ENCODE assay signal across 8 mouse cellular contexts in genomic region chr7:49119794-49120487, GRCm38 (mm10).
DNase-seq lines count a peak whose midpoint lies in the region; ATAC-seq and TF ChIP-seq lines count a peak whose summit lies in the region.

No protein-coding gene starts in this region.

- WGBS in embryonic facial prominence, embryonic 12.5 days, result 46% methylated on average over 20 of the region's 20 CpGs
- WGBS in hindbrain, postnatal 0 days, result 7% methylated on average over 20 of the region's 20 CpGs
- 11% methylated on average over 20 of the region's 20 CpGs for WGBS in neural tube, embryonic 13.5 days

- no peak for TF ChIP-seq CTCF in hindbrain, postnatal 0 days (IDR thresholded peaks at IDR 0.05; ENCODE audit: low read depth)

- intact Hi-C loops in left cerebral cortex, postnatal 4 days (cut with DNase I), result loop anchor here (2.0 to 5.0 kb wide), 2 partner anchors 225 to 368 kb away; no protein-coding TSS in a partner anchor
- intact Hi-C loops in left cerebral cortex, postnatal 14 days (cut with DNase I), result loop anchor here (5.0 kb wide), 2 partner anchors 298 to 313 kb away; no protein-coding TSS in a partner anchor

- H3K27ac ChIP-seq in embryonic facial prominence, embryonic 12.5 days, result no peak overlapping the region
- H3K27ac ChIP-seq in hindbrain, postnatal 0 days, result peak overlapping the region; percentile 74
- H3K27ac ChIP-seq in neural tube, embryonic 13.5 days (replicated peaks), result peak overlapping the region; percentile 86

- H3K36me3 ChIP-seq in embryonic facial prominence, embryonic 12.5 days, result no peaks in the 10 kb centered on the region
- H3K36me3 ChIP-seq in hindbrain, postnatal 0 days (ENCODE audit: insufficient read depth, low read length), result no peaks in the 10 kb centered on the region
- H3K36me3 ChIP-seq in neural tube, embryonic 13.5 days, result no peaks in the 10 kb centered on the region

- peak overlapping the region; percentile 15; the same call in 1 of the 2 replicates for H3K4me3 ChIP-seq in embryonic facial prominence, embryonic 12.5 days
- peak overlapping the region; percentile 23 for H3K4me3 ChIP-seq in hindbrain, postnatal 0 days (ENCODE audit: low read length)
- peak overlapping the region; percentile 32 for H3K4me3 ChIP-seq in neural tube, embryonic 13.5 days

- peak overlapping the region; percentile 38 for H3K4me2 ChIP-seq in embryonic facial prominence, embryonic 12.5 days (replicated peaks)
- H3K4me2 ChIP-seq in hindbrain, postnatal 0 days (ENCODE audit: low read depth, low read length), result peak overlapping the region; percentile 65
- H3K4me2 ChIP-seq in neural tube, embryonic 13.5 days, result peak overlapping the region; percentile 60

- H3K9me3 ChIP-seq in embryonic facial prominence, embryonic 12.5 days, result no peaks in the 10 kb centered on the region
- no peaks in the 10 kb centered on the region for H3K9me3 ChIP-seq in hindbrain, postnatal 0 days (ENCODE audit: low read length)
- no peaks in the 10 kb centered on the region for H3K9me3 ChIP-seq in neural tube, embryonic 13.5 days

- no peak for ATAC-seq in embryonic facial prominence, embryonic 12.5 days (ENCODE audit: insufficient number of reproducible peaks, insufficient read depth, low FRiP score, low TSS enrichment)
- peak; percentile 83 for ATAC-seq in hindbrain, postnatal 0 days
- ATAC-seq in neural tube, embryonic 13.5 days (ENCODE audit: low read depth), result peak; percentile 75

- H3K4me1 ChIP-seq in embryonic facial prominence, embryonic 12.5 days, result peaks cover 6% of the 10 kb centered on the region
- peaks cover 17% of the 10 kb centered on the region for H3K4me1 ChIP-seq in hindbrain, postnatal 0 days (ENCODE audit: insufficient read depth, low read length)
- H3K4me1 ChIP-seq in neural tube, embryonic 13.5 days (replicated peaks), result peaks cover 30% of the 10 kb centered on the region

- H3K9ac ChIP-seq in embryonic facial prominence, embryonic 12.5 days, result no peak overlapping the region
- peak overlapping the region; percentile 10; the same call in 1 of the 2 replicates for H3K9ac ChIP-seq in hindbrain, postnatal 0 days (replicated peaks; ENCODE audit: low read length)
- peak overlapping the region; percentile 66 for H3K9ac ChIP-seq in neural tube, embryonic 13.5 days

- DNase-seq in left cerebral cortex, postnatal 4 days, result peak; percentile 51
- no peak for DNase-seq in left cerebral cortex, postnatal 14 days (ENCODE audit: low spot score in 2 of 2)
- DNase-seq in hindbrain, postnatal 0 days (ENCODE audit: low spot score), result peak; percentile 83
- DNase-seq in ovary, postnatal 10 days (ENCODE audit: low spot score), result no peak
- DNase-seq in adrenal gland, postnatal 36 days, result no peak
- DNase-seq in gastrocnemius, postnatal 4 days (ENCODE audit: low spot score in 2 of 2), result no peak

- peaks cover 23% of the 10 kb centered on the region for H3K27me3 ChIP-seq in embryonic facial prominence, embryonic 12.5 days
- H3K27me3 ChIP-seq in hindbrain, postnatal 0 days (ENCODE audit: insufficient read depth, low read length), result no peaks in the 10 kb centered on the region
- no peaks in the 10 kb centered on the region for H3K27me3 ChIP-seq in neural tube, embryonic 13.5 days

Comparison
In these comparisons a context has a peak if more than half of its experiments do, and no peak if none do; other contexts are left out.
1. DNase-seq: peak in left cerebral cortex, postnatal 4 days (single experiment) and hindbrain, postnatal 0 days (single experiment); none in left cerebral cortex, postnatal 14 days (0 of 2), ovary, postnatal 10 days (single experiment), adrenal gland, postnatal 36 days (0 of 2) and gastrocnemius, postnatal 4 days (0 of 2).
2. Peak in every context shown above with its lines, with median percentiles within 50 percentile points of each other: H3K4me2 ChIP-seq and H3K4me3 ChIP-seq.